Mouse (Mus musculus) spleen, adult 2 months (tissue): ENCODE data around the gene Atxn7l2. TPM values are rescaled to one million over a fixed set of nuclear protein-coding genes. Genes with fewer than 3 reads are reported as not detected.

Source experiments
- DNase-seq, 2 experiments: peaks; one replicate each; pipeline versions ENCODE4 v3.0.0 to v3.0.0-alpha.2; 2012 to 2021; ENCODE audit warnings: low spot score in 2 of 2, low read depth in 1 of 2
- H3K27ac ChIP-seq: fragments of 200-500 bp; 2 replicates; pipeline ENCODE4 v1.5.1; 2012; ENCODE audit warnings: low read length, inconsistent platforms; ENCODE audit not compliant: insufficient read depth
- H3K27me3 ChIP-seq: fragments of 200-500 bp; 2 replicates; pipeline ENCODE4 v1.6.1; 2012; ENCODE audit warnings: mild to moderate bottlenecking, moderate library complexity, low read length, inconsistent platforms; ENCODE audit not compliant: control insufficient read depth, insufficient read depth
- H3K36me3 ChIP-seq: fragments of 200-500 bp; 2 replicates; pipeline ENCODE4 v1.6.1; 2012; ENCODE audit warnings: mild to moderate bottlenecking, low read length, inconsistent platforms; ENCODE audit not compliant: control insufficient read depth, insufficient read depth
- H3K4me1 ChIP-seq: fragments of 200-500 bp; 2 replicates; pipeline ENCODE4 v1.6.1; 2011; ENCODE audit warnings: inconsistent platforms; ENCODE audit not compliant: control insufficient read depth, insufficient read depth, insufficient read length
- H3K4me3 ChIP-seq: fragments of 200-500 bp; 2 replicates; pipeline ENCODE4 v1.5.1; 2011; ENCODE audit warnings: mild to moderate bottlenecking, inconsistent platforms; ENCODE audit not compliant: insufficient read depth, insufficient read length; ENCODE audit errors: extremely low read depth
- CTCF ChIP-seq: fragments of 200-500 bp; IDR thresholded peaks from 2 replicates; pipeline ENCODE4 v1.5.1; 2011; ENCODE audit warnings: mild to moderate bottlenecking, inconsistent platforms; ENCODE audit not compliant: insufficient read depth, insufficient read length, insufficient replicate concordance; ENCODE audit errors: extremely low read depth
- POLR2A ChIP-seq: fragments of 200-500 bp; IDR thresholded peaks from 2 replicates; pipeline ENCODE4 v1.6.1; 2011; ENCODE audit warnings: low read depth, low read length, inconsistent platforms
- WGBS: fragments of 180-500 bp; shearing (Covaris S2); methylation state at CpG from one replicate; pipeline ENCODE4 v1.1.7; 2018; 5-methylcytosine and 5-hydroxymethylcytosine counted together
- polyA plus RNA-seq: library from polyadenylated mRNA; depleted of rRNA; stranded (reverse); fragments of >200 nt; gene quantifications from 2 replicates; pipeline ENCODE4 v1.2.3, GENCODE M21; 2012

Atxn7l2 gene
- polyA plus RNA-seq, 1 experiment, result 8.2 TPM

- no peak for TF ChIP-seq POLR2A
- TF ChIP-seq CTCF, result no peak
- no peak overlapping the region for H3K4me3 ChIP-seq
- peaks cover 8% of the 10 kb centered on the region; the same call in 1 of the 2 replicates for H3K4me1 ChIP-seq
- WGBS, result 91% methylated on average over 8 of the region's 8 CpGs
- no peak overlapping the region for H3K27ac ChIP-seq
- H3K36me3 ChIP-seq, result no peaks in the 10 kb centered on the region
- DNase-seq, result no peak
- no peaks in the 10 kb centered on the region for H3K27me3 ChIP-seq
Observed at GRCm38 (mm10) chr3:108205601-108206000, 5.1 kb downstream of the Atxn7l2 start.

- H3K4me3 ChIP-seq, result no peak overlapping the region
- H3K27ac ChIP-seq, result no peak overlapping the region
- no peaks in the 10 kb centered on the region for H3K36me3 ChIP-seq
- H3K4me1 ChIP-seq, result peaks cover 8% of the 10 kb centered on the region; the same call in 1 of the 2 replicates
- WGBS, result 86% methylated on average over 11 of the region's 11 CpGs
- no peak for DNase-seq
- no peaks in the 10 kb centered on the region for H3K27me3 ChIP-seq
- no peak for TF ChIP-seq POLR2A
Observed at GRCm38 (mm10) chr3:108204470-108204869, 6.3 kb downstream of the Atxn7l2 start.

- Histone ChIP-seq H3K4me1 (peaks cover 9% of the 10 kb centered on the region; the same call in 1 of the 2 replicates), H3K36me3 (no peaks in the 10 kb centered on the region), H3K27ac (no peak overlapping the region), H3K4me3 (no peak overlapping the region), H3K27me3 (no peaks in the 10 kb centered on the region)
- WGBS, result 85% methylated on average over 11 of the region's 11 CpGs
- TF ChIP-seq CTCF (peak; percentile 74; the same call in 1 of the 2 replicates), POLR2A (no peak)
- DNase-seq, result peak; percentile 41 to 76
Observed at GRCm38 (mm10) chr3:108203621-108204325, 7.0 kb downstream of the Atxn7l2 start.

GRCm38 (mm10) chr3:108203212-108203611 lies 7.5 kb downstream of the Atxn7l2 start:
- Histone ChIP-seq H3K4me3 (no peak overlapping the region), H3K27me3 (no peaks in the 10 kb centered on the region), H3K4me1 (peaks cover 9% of the 10 kb centered on the region; the same call in 1 of the 2 replicates), H3K27ac (no peak overlapping the region), H3K36me3 (no peaks in the 10 kb centered on the region)
- no peak for DNase-seq
- 91% methylated on average over 13 of the region's 13 CpGs for WGBS
- TF ChIP-seq CTCF, result no peak
- no peak for TF ChIP-seq POLR2A

GRCm38 (mm10) chr3:108202506-108202905 lies 8.2 kb downstream of the Atxn7l2 start:
- Histone ChIP-seq H3K27me3 (no peaks in the 10 kb centered on the region), H3K36me3 (no peaks in the 10 kb centered on the region), H3K4me3 (no peak overlapping the region), H3K4me1 (peaks cover 9% of the 10 kb centered on the region; the same call in 1 of the 2 replicates), H3K27ac (no peak overlapping the region)
- no peak for DNase-seq
- TF ChIP-seq CTCF, result no peak
- TF ChIP-seq POLR2A, result no peak

GRCm38 (mm10) chr3:108200329-108201323 lies 10.1 kb downstream of the Atxn7l2 start, which contains the start of gene Cyb561d1:
Cyb561d1 (minus strand) TSS chr3:108201212.
- DNase-seq, result peak; percentile 77 to 93
- Histone ChIP-seq H3K27me3 (no peaks in the 10 kb centered on the region), H3K27ac (peak within 1 kb of the TSS; percentile 97), H3K4me1 (peaks cover 9% of the 10 kb centered on the region; the same call in 1 of the 2 replicates), H3K4me3 (peak within 1 kb of the TSS; percentile 93), H3K36me3 (peaks cover 1% of the 10 kb centered on the region; the same call in 1 of the 2 replicates)
- TF ChIP-seq CTCF (peak; percentile 52; the same call in 1 of the 2 replicates), POLR2A (peak; percentile 40)
- WGBS, result 3% methylated on average over 44 of the region's 44 CpGs
